Mouse (Mus musculus): Measurements from ENCODE around the gene Akt3. TPM values are rescaled to one million over a fixed set of nuclear protein-coding genes. Genes with fewer than 3 reads are reported as not detected.

Gene Akt3
- polyA plus RNA-seq, 1 experiment from 2014 or later: 1.7 TPM

- no peaks in the 10 kb centered on the region for H3K4me1 ChIP-seq (replicated peaks; ENCODE audit: control insufficient read depth, insufficient read depth, low read length)
- no peaks in the 10 kb centered on the region for H3K27me3 ChIP-seq (replicated peaks; ENCODE audit: control insufficient read depth, insufficient read depth, low read length)
- no peaks in the 10 kb centered on the region for H3K36me3 ChIP-seq (ENCODE audit: control insufficient read depth, insufficient read depth)
- ATAC-seq: no peak
- H3K4me3 ChIP-seq (ENCODE audit: low read depth, low read length): no peak overlapping the region
- 45% methylated on average over 2 of the region's 2 CpGs for WGBS
- TF ChIP-seq CTCF (IDR thresholded peaks at IDR 0.05; ENCODE audit: low read depth): no peak
- H3K9ac ChIP-seq (ENCODE audit: low read depth, low read length): no peak overlapping the region
- no peak overlapping the region for H3K4me2 ChIP-seq (replicated peaks; ENCODE audit: low read depth)
- H3K27ac ChIP-seq (ENCODE audit: low read depth, low read length): no peak overlapping the region
- no peaks in the 10 kb centered on the region for H3K9me3 ChIP-seq (ENCODE audit: control insufficient read depth)
Observed at GRCm38 (mm10) chr1:177238368-177238767, 19.6 kb downstream of the Akt3 start.

DNA sequence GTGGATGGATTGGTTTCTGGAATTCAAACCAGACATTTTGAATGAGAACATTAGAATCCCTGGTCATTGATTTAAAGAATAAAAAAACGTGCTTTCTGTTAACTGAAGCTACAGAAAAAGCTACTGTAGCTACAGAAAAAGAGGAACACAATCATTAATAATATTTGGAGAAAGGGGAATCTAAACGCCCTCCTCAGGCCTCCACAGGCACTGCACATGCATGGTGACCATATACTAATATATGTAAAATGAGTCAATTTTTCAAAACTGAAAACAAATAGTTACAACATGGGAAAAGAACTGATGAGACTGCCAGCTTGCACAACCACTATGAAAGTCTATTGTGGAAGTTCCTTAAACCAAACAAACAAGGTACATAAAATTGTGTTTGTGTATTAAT is 21.3 kb downstream of the Akt3 start:
- no peak for TF ChIP-seq CTCF (IDR thresholded peaks at IDR 0.05; ENCODE audit: low read depth)

GRCm38 (mm10) chr1:177236249-177236648 is 21.8 kb downstream of the Akt3 start:
- H3K27ac ChIP-seq (ENCODE audit: low read depth, low read length): no peak overlapping the region
- no peak overlapping the region for H3K4me2 ChIP-seq (replicated peaks; ENCODE audit: low read depth)
- H3K4me3 ChIP-seq (ENCODE audit: low read depth, low read length): no peak overlapping the region

More for the DNA sequence above, 21.3 kb downstream of the Akt3 start:
- no peaks in the 10 kb centered on the region for H3K27me3 ChIP-seq (replicated peaks; ENCODE audit: control insufficient read depth, insufficient read depth, low read length)
- H3K4me2 ChIP-seq (replicated peaks; ENCODE audit: low read depth): no peak overlapping the region
- no peak overlapping the region for H3K4me3 ChIP-seq (ENCODE audit: low read depth, low read length)
- no peak for ATAC-seq
- H3K9ac ChIP-seq (ENCODE audit: low read depth, low read length): no peak overlapping the region
- no peaks in the 10 kb centered on the region for H3K4me1 ChIP-seq (replicated peaks; ENCODE audit: control insufficient read depth, insufficient read depth, low read length)
- WGBS: 61% methylated on average over 2 of the region's 2 CpGs
- no peaks in the 10 kb centered on the region for H3K36me3 ChIP-seq (ENCODE audit: control insufficient read depth, insufficient read depth)
- no peak overlapping the region for H3K27ac ChIP-seq (ENCODE audit: low read depth, low read length)
- no peaks in the 10 kb centered on the region for H3K9me3 ChIP-seq (ENCODE audit: control insufficient read depth)

GRCm38 (mm10) chr1:177234462-177234861 is 23.5 kb downstream of the Akt3 start:
- Histone ChIP-seq H3K4me1 (replicated peaks; ENCODE audit: control insufficient read depth, insufficient read depth, low read length) (no peaks in the 10 kb centered on the region), H3K36me3 (ENCODE audit: control insufficient read depth, insufficient read depth) (no peaks in the 10 kb centered on the region), H3K4me3 (ENCODE audit: low read depth, low read length) (no peak overlapping the region), H3K9ac (ENCODE audit: low read depth, low read length) (no peak overlapping the region), H3K27me3 (replicated peaks; ENCODE audit: control insufficient read depth, insufficient read depth, low read length) (no peaks in the 10 kb centered on the region), H3K27ac (ENCODE audit: low read depth, low read length) (no peak overlapping the region), H3K4me2 (replicated peaks; ENCODE audit: low read depth) (no peak overlapping the region), H3K9me3 (ENCODE audit: control insufficient read depth) (no peaks in the 10 kb centered on the region)
- no peak for ATAC-seq
- WGBS: 90% methylated on average over 5 of the region's 5 CpGs
- no peak for TF ChIP-seq CTCF (IDR thresholded peaks at IDR 0.05; ENCODE audit: low read depth)

More at GRCm38 (mm10) chr1:177236249-177236648, 21.8 kb downstream of the Akt3 start:
- Histone ChIP-seq H3K27me3 (replicated peaks; ENCODE audit: control insufficient read depth, insufficient read depth, low read length) (no peaks in the 10 kb centered on the region), H3K9ac (ENCODE audit: low read depth, low read length) (no peak overlapping the region), H3K36me3 (ENCODE audit: control insufficient read depth, insufficient read depth) (no peaks in the 10 kb centered on the region), H3K4me1 (replicated peaks; ENCODE audit: control insufficient read depth, insufficient read depth, low read length) (no peaks in the 10 kb centered on the region), H3K9me3 (ENCODE audit: control insufficient read depth) (no peaks in the 10 kb centered on the region)
- TF ChIP-seq CTCF (IDR thresholded peaks at IDR 0.05; ENCODE audit: low read depth): no peak
- no peak for ATAC-seq

- no peak overlapping the region for H3K4me3 ChIP-seq (ENCODE audit: low read depth, low read length)
- H3K27me3 ChIP-seq (replicated peaks; ENCODE audit: control insufficient read depth, insufficient read depth, low read length): no peaks in the 10 kb centered on the region
- no peak overlapping the region for H3K4me2 ChIP-seq (replicated peaks; ENCODE audit: low read depth)
- no peak overlapping the region for H3K9ac ChIP-seq (ENCODE audit: low read depth, low read length)
- TF ChIP-seq CTCF (IDR thresholded peaks at IDR 0.05; ENCODE audit: low read depth): no peak
- no peak overlapping the region for H3K27ac ChIP-seq (ENCODE audit: low read depth, low read length)
- no peak for ATAC-seq
- H3K9me3 ChIP-seq (ENCODE audit: control insufficient read depth): no peaks in the 10 kb centered on the region
- no peaks in the 10 kb centered on the region for H3K4me1 ChIP-seq (replicated peaks; ENCODE audit: control insufficient read depth, insufficient read depth, low read length)
- no peaks in the 10 kb centered on the region for H3K36me3 ChIP-seq (ENCODE audit: control insufficient read depth, insufficient read depth)
Observed at GRCm38 (mm10) chr1:177231122-177231521, 26.9 kb downstream of the Akt3 start.

- no peaks in the 10 kb centered on the region for H3K4me1 ChIP-seq (replicated peaks; ENCODE audit: control insufficient read depth, insufficient read depth, low read length)
- H3K4me2 ChIP-seq (replicated peaks; ENCODE audit: low read depth): no peak overlapping the region
- H3K4me3 ChIP-seq (ENCODE audit: low read depth, low read length): no peak overlapping the region
- H3K36me3 ChIP-seq (ENCODE audit: control insufficient read depth, insufficient read depth): no peaks in the 10 kb centered on the region
- no peak for TF ChIP-seq CTCF (IDR thresholded peaks at IDR 0.05; ENCODE audit: low read depth)
- 68% methylated on average over 1 of the region's 1 CpGs for WGBS
- no peak overlapping the region for H3K9ac ChIP-seq (ENCODE audit: low read depth, low read length)
- H3K27me3 ChIP-seq (replicated peaks; ENCODE audit: control insufficient read depth, insufficient read depth, low read length): no peaks in the 10 kb centered on the region
- H3K27ac ChIP-seq (ENCODE audit: low read depth, low read length): no peak overlapping the region
- ATAC-seq: no peak
- no peaks in the 10 kb centered on the region for H3K9me3 ChIP-seq (ENCODE audit: control insufficient read depth)
Observed at GRCm38 (mm10) chr1:177198978-177199377, 59.0 kb downstream of the Akt3 start.

GRCm38 (mm10) chr1:177195224-177195623 is 62.8 kb downstream of the Akt3 start:
- H3K27me3 ChIP-seq (replicated peaks; ENCODE audit: control insufficient read depth, insufficient read depth, low read length): no peaks in the 10 kb centered on the region
- peak; percentile 51 for TF ChIP-seq CTCF (IDR thresholded peaks at IDR 0.05; ENCODE audit: low read depth)
- ATAC-seq: no peak
- no peak overlapping the region for H3K4me2 ChIP-seq (replicated peaks; ENCODE audit: low read depth)
- H3K4me1 ChIP-seq (replicated peaks; ENCODE audit: control insufficient read depth, insufficient read depth, low read length): no peaks in the 10 kb centered on the region
- no peak overlapping the region for H3K27ac ChIP-seq (ENCODE audit: low read depth, low read length)
- H3K9me3 ChIP-seq (ENCODE audit: control insufficient read depth): no peaks in the 10 kb centered on the region
- H3K36me3 ChIP-seq (ENCODE audit: control insufficient read depth, insufficient read depth): no peaks in the 10 kb centered on the region
- no peak overlapping the region for H3K4me3 ChIP-seq (ENCODE audit: low read depth, low read length)
- no peak overlapping the region for H3K9ac ChIP-seq (ENCODE audit: low read depth, low read length)
